Mouse (Mus musculus) Patski (cell line): ENCODE results near the gene E2f6. TPM values are rescaled to one million over a fixed set of nuclear protein-coding genes. Genes with fewer than 3 reads are reported as not detected.

Experiments used
- ATAC-seq: fragments of 100-300 bp; one replicate; pipeline ENCODE4 v1.8.0; 2021
- CTCF ChIA-PET: fragments of 350-600 bp; sonication (Branson Sonifier 250); formaldehyde crosslinking; loops from one replicate; lab custom pipeline; 2022; ENCODE audit warnings: inconsistent platforms; lab: Charles Lee
- POLR2A ChIA-PET: fragments of 350-600 bp; sonication (Branson Sonifier 250); formaldehyde crosslinking; loops from one replicate; lab custom pipeline; 2022; ENCODE audit warnings: antibody characterized with exemption, inconsistent platforms; lab: Charles Lee
- DNase-seq: peaks from one replicate; pipeline ENCODE4 v3.0.0-alpha.2; 2011; ENCODE audit warnings: low read depth, low spot score
- H3K27me3 ChIP-seq: fragments of 371-371 bp; one replicate; pipeline ENCODE4 v1.5.1; 2021
- CTCF ChIP-seq: fragments of 100-300 bp; IDR thresholded peaks from one replicate; pipeline ENCODE4 v1.5.1; 2021
- in situ Hi-C: fragments of 300-500 bp; cut with MboI; formaldehyde crosslinking; loops from 3 replicates; pipeline ENCODE4 v1.11.1; 2018; ENCODE audit warnings: low pct_unique_long_range_greater_than_20kb, mixed read lengths
- polyA plus RNA-seq: library from polyadenylated mRNA; unstranded; gene quantifications from one replicate; pipeline ENCODE4 v1.2.3, GENCODE M21; 2021

The E2f6 gene
- polyA plus RNA-seq, 1 experiment from 2014 or later: 35.3 TPM

DNA sequence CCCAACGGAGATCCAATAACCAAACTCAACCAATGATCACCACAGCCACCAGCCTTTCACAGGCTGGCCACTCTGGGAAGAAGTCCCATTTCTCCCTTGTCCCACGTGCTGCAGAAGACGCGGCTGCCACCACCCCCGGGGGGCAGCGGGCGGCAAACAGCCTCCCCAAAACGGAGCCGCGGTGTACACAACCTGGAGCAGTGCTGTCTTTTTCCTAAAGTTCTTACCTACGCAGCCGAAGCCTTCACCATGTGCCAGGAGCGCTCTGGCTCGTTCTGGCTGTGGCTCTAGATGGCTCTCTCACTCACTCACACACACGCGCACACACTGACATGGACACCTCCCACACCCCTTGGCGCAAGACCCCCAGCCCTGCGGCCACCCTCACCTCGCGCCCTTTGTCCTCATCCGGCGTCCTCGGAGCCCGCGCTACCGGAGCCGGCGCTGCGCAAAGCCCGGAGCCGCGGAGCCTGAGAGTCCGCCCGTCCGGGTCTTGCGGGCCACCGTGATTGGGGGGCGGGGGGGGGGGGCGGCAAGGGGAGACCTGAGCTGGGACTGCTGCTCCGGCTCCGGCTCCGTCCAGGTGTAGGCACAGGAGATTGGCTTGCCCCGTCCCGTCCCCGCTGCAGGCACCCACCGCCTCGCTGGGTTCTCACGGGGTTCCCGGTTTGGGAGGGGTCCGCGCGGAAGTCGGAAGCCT is 10.4 kb upstream of the E2f6 start, which contains the start of gene Greb1:
TSS of gene Greb1 (minus strand) at position 628 of the 700 bp plus-strand sequence.
- ChIA-PET CTCF (no interaction called here), POLR2A (no interaction called here)
- H3K27me3 ChIP-seq: peaks cover 5% of the 10 kb centered on the region
- no peak for ATAC-seq
- no peak for TF ChIP-seq CTCF
- DNase-seq: no peak
- in situ Hi-C loops: loop anchor here (10.0 kb wide), 1 partner anchor 236 kb away; no protein-coding TSS in a partner anchor

DNA sequence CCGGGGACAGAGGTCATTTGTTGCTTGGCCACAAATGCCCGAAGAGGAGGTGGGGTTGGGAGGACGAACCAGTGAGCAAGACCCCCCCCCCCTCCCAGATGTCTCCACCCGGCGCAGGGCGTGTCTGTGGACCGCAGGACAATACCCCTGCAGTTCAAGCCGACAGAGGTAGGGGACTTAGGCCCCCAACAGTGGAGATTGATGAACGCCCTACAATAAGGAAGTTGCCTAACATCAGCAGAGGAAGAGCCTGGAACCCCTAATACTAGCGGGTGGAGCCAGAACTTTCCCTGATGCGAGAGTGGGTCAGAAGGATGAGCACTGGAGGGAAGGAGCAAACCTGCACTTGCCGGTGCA is 9.8 kb upstream of the E2f6 start:
- ChIA-PET POLR2A (no interaction called here), CTCF (no interaction called here)
- ATAC-seq: no peak
- TF ChIP-seq CTCF: no peak
- DNase-seq: no peak
- in situ Hi-C loops: loop anchor here (10.0 kb wide), 1 partner anchor 236 kb away; no protein-coding TSS in a partner anchor
- peaks cover 5% of the 10 kb centered on the region for H3K27me3 ChIP-seq

DNA sequence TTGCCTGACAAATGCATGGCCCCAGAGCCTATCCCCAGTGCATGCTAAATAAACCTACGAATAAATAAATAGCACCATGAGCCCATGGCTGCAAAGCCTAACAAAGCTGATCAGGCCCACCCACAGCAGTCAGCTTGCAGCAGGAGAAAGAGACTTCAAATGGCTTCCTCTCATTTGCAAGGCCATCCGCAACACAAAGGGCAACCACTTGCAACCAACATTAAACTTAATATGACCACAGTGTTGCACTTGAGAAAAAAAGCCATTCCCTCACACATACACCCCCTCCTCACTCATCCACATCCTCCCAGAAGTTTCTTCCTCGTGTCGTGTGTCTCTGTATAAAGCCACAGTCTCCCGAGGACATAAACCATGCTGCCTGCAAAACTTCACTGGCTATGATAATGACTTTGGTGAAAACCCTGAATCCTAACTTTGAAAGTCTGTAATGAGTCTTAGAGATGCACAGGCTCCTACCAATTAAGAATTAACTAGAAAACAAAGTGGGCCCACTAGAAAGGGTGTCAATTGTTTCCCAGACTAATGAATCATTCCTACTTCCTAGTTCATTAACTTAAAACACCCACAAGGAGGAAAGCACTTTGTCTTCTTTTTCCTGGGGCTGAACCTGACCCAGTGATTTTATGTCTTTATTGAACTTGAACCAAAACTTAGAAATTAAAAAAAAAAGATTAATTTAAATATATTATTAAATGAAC is 7.4 kb upstream of the E2f6 start:
- no peak for TF ChIP-seq CTCF
- no peak for ATAC-seq
- in situ Hi-C loops: loop anchor here (10.0 kb wide), 1 partner anchor 239 kb away; no protein-coding TSS in a partner anchor

DNA sequence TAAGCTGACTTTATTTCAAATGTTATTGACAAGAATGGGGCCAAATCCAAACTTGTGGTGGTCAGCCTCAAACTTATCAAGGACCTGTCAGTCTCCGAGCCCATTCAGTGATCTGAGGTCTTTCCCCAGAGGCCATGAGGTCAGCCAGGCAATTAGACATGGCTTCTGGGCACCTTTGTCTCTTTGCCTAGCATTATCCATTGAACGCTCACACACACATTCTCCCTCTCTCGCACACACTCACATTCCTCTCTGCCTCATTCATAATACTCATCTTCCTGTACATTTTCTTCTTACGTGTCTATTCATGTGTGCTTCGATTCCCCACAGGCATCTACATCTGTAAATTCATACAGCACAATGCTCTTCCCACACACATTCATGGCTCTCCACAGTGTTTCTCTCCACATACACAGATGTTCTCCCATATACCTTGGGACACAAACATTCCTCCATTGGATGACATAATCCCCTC is 6.8 kb upstream of the E2f6 start:
- in situ Hi-C loops: loop anchor here (10.0 kb wide), 1 partner anchor 239 kb away; no protein-coding TSS in a partner anchor
- DNase-seq: no peak
- ATAC-seq: no peak
- POLR2A ChIA-PET: no interaction called here
- CTCF ChIA-PET: interaction anchor here (1.5 kb wide), 1 partner anchor 85 kb away, joined by 7 read pairs; no protein-coding TSS in a partner anchor
- TF ChIP-seq CTCF: no peak
- peaks cover 10% of the 10 kb centered on the region for H3K27me3 ChIP-seq

More for the DNA sequence above, 7.4 kb upstream of the E2f6 start:
- ChIA-PET CTCF (no interaction called here), POLR2A (no interaction called here)
- DNase-seq: no peak
- H3K27me3 ChIP-seq: peaks cover 12% of the 10 kb centered on the region

DNA sequence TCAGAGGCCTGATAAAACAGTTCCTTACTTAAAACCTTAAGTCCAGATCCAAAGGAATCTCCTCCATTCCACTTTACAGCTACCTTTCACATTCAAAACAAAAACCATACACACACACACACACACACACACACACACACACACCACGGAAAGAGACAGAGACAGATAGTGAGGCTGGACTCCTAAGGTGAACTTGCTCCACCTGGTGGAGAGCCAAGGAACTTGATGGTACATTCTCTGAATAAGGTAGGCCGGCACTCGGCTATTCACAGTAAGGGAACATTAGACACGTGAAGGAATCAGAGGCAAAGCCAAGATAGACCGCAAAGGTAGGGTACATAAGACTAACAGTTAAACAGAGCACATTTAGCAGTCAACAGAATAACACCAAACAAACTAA is 5.3 kb upstream of the E2f6 start:
- POLR2A ChIA-PET: no interaction called here
- in situ Hi-C loops: loop anchor here (5.0 to 10.0 kb wide), 2 partner anchors 88 to 241 kb away; no protein-coding TSS in a partner anchor
- peaks cover 7% of the 10 kb centered on the region for H3K27me3 ChIP-seq
- CTCF ChIA-PET: interaction anchor here (0.9 to 1.5 kb wide), 3 partner anchors 83 to 237 kb away, joined by 3 to 7 read pairs (median 3); no protein-coding TSS in a partner anchor
- DNase-seq: no peak
- peak; percentile 74 for TF ChIP-seq CTCF
- no peak for ATAC-seq

DNA sequence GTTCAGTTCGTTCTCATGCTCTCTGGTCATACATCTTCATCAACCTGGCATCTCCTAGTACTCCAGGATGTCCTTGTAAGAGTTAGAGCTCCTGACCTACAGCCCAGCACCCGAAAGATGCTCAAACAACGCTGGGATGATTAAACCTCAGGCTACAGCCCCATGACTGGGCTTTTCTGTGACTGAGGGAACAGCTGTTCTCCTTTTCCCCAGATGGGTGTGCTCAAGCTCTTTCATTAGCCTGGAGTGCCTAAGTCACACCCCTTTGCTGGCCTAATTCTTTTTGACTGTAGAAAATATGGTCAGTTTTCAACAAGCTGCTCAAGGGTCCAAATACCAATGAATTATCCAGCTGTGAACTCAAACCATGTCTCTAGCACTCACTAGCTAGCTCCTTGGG is 2.7 kb upstream of the E2f6 start:
- ATAC-seq (peak; percentile 55), DNase-seq (no peak)
- ChIA-PET POLR2A (no interaction called here), CTCF (interaction anchor here (0.9 to 2.1 kb wide), 13 partner anchors 89 to 414 kb away, joined by 3 to 13 read pairs (median 5); partner anchors contain the start of gene 2410004P03Rik)
- in situ Hi-C loops: loop anchor here (5.0 to 10.0 kb wide), 2 partner anchors 91 to 243 kb away; no protein-coding TSS in a partner anchor
- peak; percentile 90 for TF ChIP-seq CTCF
- peaks cover 7% of the 10 kb centered on the region for H3K27me3 ChIP-seq

DNA sequence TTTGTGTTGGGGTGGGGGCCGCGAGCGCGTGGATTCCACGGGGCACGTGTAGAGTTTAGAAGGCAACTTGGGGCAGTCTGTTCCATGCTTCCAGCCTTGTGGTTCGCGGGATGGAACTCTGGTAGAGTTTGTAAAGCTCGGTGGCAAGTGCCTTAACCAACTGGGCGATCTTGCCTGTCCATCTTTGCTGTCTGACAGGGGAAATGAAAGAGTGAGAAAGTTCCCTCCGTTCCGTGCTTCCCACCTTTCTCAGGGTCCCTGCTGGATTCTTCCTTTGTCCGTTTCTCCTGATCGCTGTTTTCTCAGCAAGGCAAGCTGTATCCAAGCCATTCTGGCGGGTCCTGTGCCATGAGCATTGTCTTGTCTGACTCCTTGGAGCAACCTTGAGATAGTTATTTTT is 714 bp downstream of the E2f6 start:
- in situ Hi-C loops: loop anchor here (5.0 kb wide), 3 partner anchors 86 to 451 kb away; no protein-coding TSS in a partner anchor

DNA sequence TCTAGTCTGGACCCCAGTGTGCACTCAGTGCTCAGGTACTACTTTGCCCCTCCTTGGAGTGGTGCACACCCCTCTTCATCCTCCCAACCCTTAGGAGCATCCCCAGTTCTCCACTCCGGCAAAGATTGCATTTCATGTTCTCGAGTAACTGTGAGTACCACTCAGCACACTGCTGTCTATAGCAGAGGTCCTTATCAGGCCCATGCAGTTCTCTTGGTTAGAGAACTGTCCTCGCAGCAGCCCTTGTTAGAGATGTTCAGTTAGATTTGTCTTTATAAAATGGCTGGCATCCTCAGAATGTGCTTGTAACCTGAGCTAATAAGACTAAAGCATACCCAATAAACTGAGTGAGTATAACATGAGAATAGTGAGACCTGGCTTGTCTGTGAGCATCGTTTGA is 6.4 kb downstream of the E2f6 start:
- TF ChIP-seq CTCF: no peak
- CTCF ChIA-PET: interaction anchor here (1.3 kb wide), 1 partner anchor 53 kb away, joined by 3 read pairs; no protein-coding TSS in a partner anchor
- no peak for ATAC-seq
- POLR2A ChIA-PET: no interaction called here
- no peak for DNase-seq
- H3K27me3 ChIP-seq: no peaks in the 10 kb centered on the region
- in situ Hi-C loops: no loop called here

More for the DNA sequence above, 714 bp downstream of the E2f6 start:
- ChIA-PET CTCF (no interaction called here), POLR2A (interaction anchor here (1.0 kb wide), 1 partner anchor 39 kb away, joined by 3 read pairs; no protein-coding TSS in a partner anchor)
- no peak for DNase-seq
- H3K27me3 ChIP-seq: peaks cover 4% of the 10 kb centered on the region
- TF ChIP-seq CTCF: no peak
- peak; percentile 31 for ATAC-seq

DNA sequence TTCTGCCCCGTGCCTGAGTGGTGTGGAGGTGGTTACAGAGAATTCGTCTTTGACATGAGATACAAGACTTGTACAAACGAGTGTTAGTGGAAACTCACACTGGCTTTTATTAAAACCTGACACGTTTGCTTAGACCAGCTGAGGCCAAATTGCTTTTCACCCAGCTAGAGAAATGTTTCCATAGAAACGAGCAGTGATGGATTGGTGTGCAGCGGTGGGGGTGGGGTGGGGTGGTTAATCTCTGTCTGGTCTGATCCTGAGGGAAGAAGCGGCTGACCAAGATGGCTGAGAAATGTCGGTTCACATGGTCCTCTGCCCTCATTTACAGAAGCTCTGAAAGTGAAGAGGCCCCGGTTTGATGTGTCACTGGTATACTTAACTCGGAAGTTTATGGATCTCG is 7.8 kb downstream of the E2f6 start:
- no peak for DNase-seq
- no peaks in the 10 kb centered on the region for H3K27me3 ChIP-seq
- in situ Hi-C loops: no loop called here
- no peak for ATAC-seq
- POLR2A ChIA-PET: no interaction called here
- CTCF ChIA-PET: no interaction called here
- no peak for TF ChIP-seq CTCF

DNA sequence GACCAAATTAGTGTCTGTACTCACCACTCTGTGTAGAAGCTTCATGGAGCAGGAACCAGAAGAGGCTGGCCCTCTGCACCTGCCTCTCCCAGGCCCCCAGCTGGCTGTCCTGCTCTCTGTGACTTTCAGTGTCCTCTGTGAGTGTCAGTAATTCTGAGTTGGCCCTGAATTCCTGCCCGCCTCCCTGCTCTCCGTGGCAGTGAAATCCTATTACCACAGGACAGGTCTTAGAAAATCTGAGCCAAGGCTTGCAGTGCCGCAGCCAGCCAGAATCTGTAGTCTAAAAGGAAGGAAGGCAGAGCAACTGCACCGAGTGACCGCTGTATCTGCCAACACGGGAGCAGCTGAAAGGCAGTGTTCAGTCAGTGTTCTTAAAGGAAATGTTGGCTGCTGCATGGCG is 10.0 kb downstream of the E2f6 start:
- no peak for ATAC-seq
- in situ Hi-C loops: no loop called here

More for the DNA sequence above, 10.0 kb downstream of the E2f6 start:
- DNase-seq: no peak
- TF ChIP-seq CTCF: no peak
- no peaks in the 10 kb centered on the region for H3K27me3 ChIP-seq
- ChIA-PET POLR2A (no interaction called here), CTCF (interaction anchor here (1.4 kb wide), 1 partner anchor 13 kb away, joined by 3 read pairs; no protein-coding TSS in a partner anchor)
